Mouse (Mus musculus) CH12.LX (cell line): Measurements from ENCODE around the gene Eif4ebp2. TPM values are rescaled to one million over a fixed set of nuclear protein-coding genes. Genes with fewer than 3 reads are reported as not detected.

ENCODE experiments used
- DNase-seq: peaks from one replicate; pipeline ENCODE4 v3.0.0-alpha.2; 2013; ENCODE audit errors: extremely low read depth
- H3K27ac ChIP-seq: 2 replicates; pipeline ENCODE4 v1.5.1; 2012; ENCODE audit warnings: low read depth, mild to moderate bottlenecking, control low read depth, moderate library complexity; ENCODE audit not compliant: insufficient read depth
- H3K27me3 ChIP-seq: replicated peaks from 2 replicates; pipeline ENCODE3; 2012; ENCODE audit warnings: inconsistent platforms
- H3K36me3 ChIP-seq, 2 experiments: replicated peaks in 1 of 2; 2 replicates each; pipeline versions ENCODE3 to v1.6.1; 2012; ENCODE audit warnings: inconsistent platforms in 1 of 2, low read length in 1 of 2, mild to moderate bottlenecking in 1 of 2, mixed read lengths in 1 of 2, moderate library complexity in 1 of 2; ENCODE audit not compliant: control insufficient read depth in 1 of 2, insufficient read depth in 1 of 2
- H3K4me1 ChIP-seq, 2 experiments: 2 replicates each; pipeline ENCODE4 v1.6.1; 2012; ENCODE audit warnings: inconsistent platforms in 1 of 2, moderate library complexity in 1 of 2; ENCODE audit not compliant: insufficient read depth in 2 of 2, control insufficient read depth in 1 of 2
- H3K4me2 ChIP-seq: 2 replicates; pipeline ENCODE4 v1.6.1; 2012; ENCODE audit warnings: low read depth, mild to moderate bottlenecking, control low read depth; ENCODE audit not compliant: poor library complexity, insufficient read depth, severe bottlenecking
- H3K4me3 ChIP-seq, 3 experiments: fragments of 150-350 bp in 1 of 3; sonication (generic) in 1 of 3; replicated peaks in 1 of 3; 2 replicates each; pipeline versions ENCODE3 to v1.5.1; 2011 to 2012; ENCODE audit warnings: low read depth in 2 of 3, low read length in 2 of 3, mild to moderate bottlenecking in 2 of 3, moderate library complexity in 2 of 3, control low read depth in 1 of 3, improper control_type of control experiment in 1 of 3, inconsistent platforms in 1 of 3, mixed read lengths in 1 of 3; ENCODE audit not compliant: poor library complexity in 1 of 3
- H3K79me2 ChIP-seq: replicated peaks from 2 replicates; pipeline ENCODE4 v1.6.1; 2012; ENCODE audit warnings: mild to moderate bottlenecking, moderate library complexity; ENCODE audit not compliant: control insufficient read depth, poor library complexity, insufficient read depth, severe bottlenecking; ENCODE audit errors: extremely low read depth
- H3K9ac ChIP-seq: 2 replicates; pipeline ENCODE4 v1.6.1; 2012; ENCODE audit warnings: low read depth, mild to moderate bottlenecking, control low read depth, moderate library complexity; ENCODE audit not compliant: insufficient read depth
- H3K9me3 ChIP-seq: replicated peaks from 2 replicates; pipeline ENCODE3; 2012; ENCODE audit warnings: low read length, inconsistent platforms, mixed read lengths
- CTCF ChIP-seq, 2 experiments: IDR thresholded peaks in 1 of 2; conservative IDR thresholded peaks in 1 of 2; 2 replicates each; pipeline ENCODE4 v1.5.1; 2011 to 2012; ENCODE audit warnings: low read depth in 2 of 2, low read length in 2 of 2, improper control_type of control experiment in 1 of 2, inconsistent platforms in 1 of 2, mild to moderate bottlenecking in 1 of 2, moderate library complexity in 1 of 2
- E2F4 ChIP-seq: IDR thresholded peaks from 2 replicates; pipeline ENCODE4 v1.6.1; 2011; ENCODE audit warnings: low read depth, low read length, improper control_type of control experiment; ENCODE audit not compliant: insufficient replicate concordance
- ELF1 ChIP-seq: IDR thresholded peaks from 2 replicates; pipeline ENCODE4 v1.6.1; 2014; ENCODE audit warnings: low read depth, mild to moderate bottlenecking, inconsistent platforms, low read length, improper control_type of control experiment
- EP300 ChIP-seq: IDR thresholded peaks from 2 replicates; pipeline ENCODE4 v1.6.1; 2011; ENCODE audit warnings: low read length, improper control_type of control experiment
- ETS1 ChIP-seq: conservative IDR thresholded peaks from 2 replicates; pipeline ENCODE4 v1.6.1; 2012; ENCODE audit warnings: low read depth, mild to moderate bottlenecking, inconsistent platforms, low read length, improper control_type of control experiment, moderate library complexity
- HCFC1 ChIP-seq: IDR thresholded peaks from 2 replicates; pipeline ENCODE4 v1.6.1; 2012; ENCODE audit warnings: low read depth, mild to moderate bottlenecking, inconsistent platforms, low read length, improper control_type of control experiment
- IRF4 ChIP-seq: IDR thresholded peaks from 2 replicates; pipeline ENCODE4 v1.6.1; 2014; ENCODE audit warnings: low read depth, mild to moderate bottlenecking, inconsistent platforms, low read length, improper control_type of control experiment
- JUN ChIP-seq: IDR thresholded peaks from 2 replicates; pipeline ENCODE4 v1.6.1; 2011; ENCODE audit warnings: low read depth, mild to moderate bottlenecking, low read length, improper control_type of control experiment, moderate library complexity; ENCODE audit not compliant: insufficient read depth
- JUND ChIP-seq: conservative IDR thresholded peaks from 2 replicates; pipeline ENCODE4 v1.6.1; 2011; ENCODE audit warnings: low read depth, low read length, improper control_type of control experiment
- MAFK ChIP-seq: IDR thresholded peaks from 2 replicates; pipeline ENCODE4 v1.6.1; 2011; ENCODE audit warnings: low read length, improper control_type of control experiment; ENCODE audit not compliant: insufficient replicate concordance
- MAX ChIP-seq: IDR thresholded peaks from 2 replicates; pipeline ENCODE4 v1.6.1; 2011; ENCODE audit warnings: low read length, improper control_type of control experiment
- MEF2A ChIP-seq: IDR thresholded peaks from 2 replicates; pipeline ENCODE4 v1.6.1; 2014; ENCODE audit warnings: low read depth, mild to moderate bottlenecking, inconsistent platforms, low read length, improper control_type of control experiment, borderline replicate concordance
- MYC ChIP-seq: IDR thresholded peaks from 2 replicates; pipeline ENCODE4 v1.6.1; 2011; ENCODE audit warnings: low read depth, mild to moderate bottlenecking, improper control_type of control experiment, low read length
- NRF1 ChIP-seq: IDR thresholded peaks from 2 replicates; pipeline ENCODE4 v1.6.1; 2014; ENCODE audit warnings: low read depth, mild to moderate bottlenecking, inconsistent platforms, low read length, improper control_type of control experiment, moderate library complexity
- PAX5 ChIP-seq: IDR thresholded peaks from 2 replicates; pipeline ENCODE4 v1.6.1; 2012; ENCODE audit warnings: low read length, inconsistent platforms, mixed read lengths
- POLR2AphosphoS2 ChIP-seq: IDR thresholded peaks from 2 replicates; pipeline ENCODE4 v1.6.1; 2011; ENCODE audit warnings: low read depth, low read length, improper control_type of control experiment
- RCOR1 ChIP-seq: conservative IDR thresholded peaks from 2 replicates; pipeline ENCODE4 v1.6.1; 2012; ENCODE audit warnings: low read depth, mild to moderate bottlenecking, inconsistent platforms, low read length, improper control_type of control experiment
- SIN3A ChIP-seq: IDR thresholded peaks from 2 replicates; pipeline ENCODE4 v1.6.1; 2012; ENCODE audit warnings: low read length, improper control_type of control experiment, inconsistent platforms
- SMC3 ChIP-seq: IDR thresholded peaks from 2 replicates; pipeline ENCODE4 v1.6.1; 2011; ENCODE audit warnings: low read depth, low read length, improper control_type of control experiment
- TBP ChIP-seq: conservative IDR thresholded peaks from 2 replicates; pipeline ENCODE4 v1.6.1; 2011; ENCODE audit warnings: low read depth, low read length, improper control_type of control experiment
- TCF12 ChIP-seq: IDR thresholded peaks from 2 replicates; pipeline ENCODE4 v1.6.1; 2014; ENCODE audit warnings: low read depth, mild to moderate bottlenecking, inconsistent platforms, low read length, improper control_type of control experiment
- ZC3H11A ChIP-seq: IDR thresholded peaks from 2 replicates; pipeline ENCODE4 v1.6.1; 2012; ENCODE audit warnings: low read depth, mild to moderate bottlenecking, inconsistent platforms, low read length, improper control_type of control experiment
- ZKSCAN1 ChIP-seq: IDR thresholded peaks from 2 replicates; pipeline ENCODE4 v1.6.1; 2012; ENCODE audit warnings: low read depth, inconsistent platforms, low read length, improper control_type of control experiment, borderline replicate concordance
- dilution Hi-C: fragments of 300-500 bp; cut with MboI; formaldehyde crosslinking; loops from 2 replicates; pipeline ENCODE4 v1.14.3; 2020; ENCODE audit warnings: low sequenced_read_pairs; ENCODE audit not compliant: extremely low pct_unique_long_range_greater_than_20kb, extremely low pct_ligation_motif_present
- in situ Hi-C: fragments of 300-500 bp; cut with MboI; formaldehyde crosslinking; loops from 3 replicates; pipeline ENCODE4 v1.14.3; 2019; ENCODE audit warnings: low sequenced_read_pairs, low pct_ligation_motif_present, low pct_unique_long_range_greater_than_20kb, mixed read lengths
- polyA plus RNA-seq: library from polyadenylated mRNA; unstranded; fragments of >175 nt; gene quantifications from 2 replicates; pipeline ENCODE4 v1.2.1, GENCODE M21; 2012; ENCODE audit warnings: low read depth; ENCODE audit not compliant: insufficient read length
- total RNA-seq, 2 experiments: library from RNA; depleted of rRNA; stranded (reverse); fragments of 300-350 nt in 1 of 2; fragments of >200 nt in 1 of 2; gene quantifications; 2 replicates each; pipeline ENCODE4 v1.2.3; 2012 to 2014

Gene Eif4ebp2
- total and polyA plus RNA-seq, 3 experiments = 7.5 to 73.2 (median 16.4) TPM

GRCm38 (mm10) chr10:61382281-61382731 lies 70.2 kb downstream of the Eif4ebp2 start:
- H3K4me2 ChIP-seq = peak overlapping the region; percentile 70
- peaks cover 19% of the 10 kb centered on the region for H3K27me3 ChIP-seq
- TF ChIP-seq EP300 (no peak), MAFK (no peak), E2F4 (no peak), MEF2A (no peak), PAX5 (no peak), SMC3 (no peak), NRF1 (no peak), CTCF (conservative IDR thresholded peaks at IDR 0.05 in 1 of 2, IDR thresholded peaks at IDR 0.05 in 1 of 2; ENCODE audit: low read depth in 2 of 2, low read length in 2 of 2) (no peak), IRF4 (no peak), POLR2AphosphoS2 (no peak), RCOR1 (no peak), ZKSCAN1 (no peak), ELF1 (no peak)
- H3K4me1 ChIP-seq = peaks cover 7 to 45% of the 10 kb centered on the region in 2 experiments
- no peaks in the 10 kb centered on the region for H3K9me3 ChIP-seq
- in situ Hi-C loops (no loop called here), dilution Hi-C loops (no loop called here)
- H3K79me2 ChIP-seq = no peaks in the 10 kb centered on the region
- H3K4me3 ChIP-seq = peak overlapping the region in 1 of 3 experiments; percentile 56
- no peak for DNase-seq
- H3K9ac ChIP-seq = no peak overlapping the region
- H3K27ac ChIP-seq = no peak overlapping the region
- no peaks in the 10 kb centered on the region for H3K36me3 ChIP-seq

DNA sequence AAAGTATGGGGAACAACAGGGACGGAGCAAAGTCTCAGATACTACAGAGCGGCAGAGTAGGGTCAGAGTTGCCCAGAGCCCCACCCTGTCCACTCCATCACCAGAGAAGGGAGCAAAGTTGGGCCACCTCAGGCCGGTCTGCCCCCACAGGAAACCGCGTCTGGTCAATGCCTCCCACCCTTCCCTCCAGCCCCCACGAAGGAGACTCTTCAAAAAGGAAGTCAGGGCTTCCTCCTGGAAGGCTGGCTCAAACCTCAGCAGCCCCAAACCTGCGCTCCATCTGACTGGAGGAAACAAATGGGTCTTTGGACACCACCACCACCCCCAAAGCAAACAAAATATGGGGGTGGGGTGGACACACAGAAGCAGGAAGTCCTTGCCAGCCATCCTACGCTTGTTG lies 70.6 kb downstream of the Eif4ebp2 start:
- Histone ChIP-seq H3K9me3 (no peaks in the 10 kb centered on the region), H3K9ac (no peak overlapping the region), H3K4me2 (peak overlapping the region; percentile 70; the same call in 1 of the 2 replicates), H3K36me3 (no peaks in the 10 kb centered on the region), H3K4me3 (no peak overlapping the region), H3K79me2 (no peaks in the 10 kb centered on the region), H3K4me1 (peaks cover 7 to 43% of the 10 kb centered on the region in 2 experiments), H3K27me3 (peaks cover 19% of the 10 kb centered on the region), H3K27ac (no peak overlapping the region)
- no peak for DNase-seq
- TF ChIP-seq HCFC1 (no peak), TCF12 (no peak), MAX (no peak), SIN3A (no peak), POLR2AphosphoS2 (no peak), ETS1 (no peak), CTCF (conservative IDR thresholded peaks at IDR 0.05 in 1 of 2, IDR thresholded peaks at IDR 0.05 in 1 of 2; ENCODE audit: low read depth in 2 of 2, low read length in 2 of 2) (no peak), JUND (no peak), MYC (no peak), E2F4 (no peak), ZC3H11A (no peak), IRF4 (no peak), ZKSCAN1 (no peak), SMC3 (no peak), JUN (no peak), TBP (no peak), EP300 (no peak), RCOR1 (no peak)
- dilution Hi-C loops (no loop called here), in situ Hi-C loops (no loop called here)
